ENCODE assay signal across 14 mouse cellular contexts in the genomic region with DNA sequence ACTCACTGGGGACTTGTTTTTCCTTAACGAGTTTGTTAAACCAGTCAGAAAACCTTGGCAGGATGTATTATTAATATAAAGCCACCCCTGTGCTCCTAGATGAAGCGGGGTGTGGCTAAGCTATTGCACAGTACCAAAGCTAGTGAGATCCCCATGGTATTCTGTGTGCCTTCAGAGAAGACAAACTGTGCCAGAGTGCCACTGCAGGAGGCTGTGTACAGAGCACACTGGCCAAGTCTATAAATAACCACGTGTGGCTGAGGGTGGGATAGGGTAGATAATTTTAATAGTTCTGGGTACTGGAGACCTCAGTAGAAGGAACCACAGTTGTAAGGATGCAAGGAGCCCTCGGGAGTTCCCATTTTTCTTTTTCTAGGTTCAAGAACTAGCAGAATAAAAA. TPM values are rescaled to one million over a fixed set of nuclear protein-coding genes. Genes with fewer than 3 reads are reported as not detected.
DNase-seq lines count a peak whose midpoint lies in the region; ATAC-seq and TF ChIP-seq lines count a peak whose summit lies in the region.
"Had no signal": no experiment of that assay in that cellular context is flagged by ENCODE, and none has a peak within 500 bp of the region (broad histone marks: within the 10 kb centered on the region; RNA-seq: fewer than 3 reads in every experiment).

No protein-coding gene starts in this region.

- TF ChIP-seq POLR2A in limb, embryonic 14.5 days (IDR thresholded peaks at IDR 0.05; ENCODE audit: borderline replicate concordance, extremely low read depth, insufficient read depth, insufficient read length) = no peak

- WGBS in heart, embryonic 12.5 days = 60% methylated on average over 4 of the region's 4 CpGs
- WGBS in lung, embryonic 16.5 days = 64% methylated on average over 4 of the region's 4 CpGs
- 47% methylated on average over 4 of the region's 4 CpGs for WGBS in limb, embryonic 14.5 days
- WGBS in forebrain, embryonic 14.5 days = 47% methylated on average over 4 of the region's 4 CpGs

- no peaks in the 10 kb centered on the region for H3K9me3 ChIP-seq in heart, embryonic 12.5 days (replicated peaks)
- no peaks in the 10 kb centered on the region for H3K9me3 ChIP-seq in lung, embryonic 16.5 days (ENCODE audit: control insufficient read depth, low read length)
- no peaks in the 10 kb centered on the region for H3K9me3 ChIP-seq in limb, embryonic 14.5 days (ENCODE audit: control insufficient read depth, low read length)
- H3K9me3 ChIP-seq in forebrain, embryonic 14.5 days (replicated peaks; ENCODE audit: control insufficient read depth, low read length) = no peaks in the 10 kb centered on the region
- H3K9me3 ChIP-seq: embryonic facial prominence, embryonic 12.5 days; forebrain, embryonic 15.5 days had no signal

- H3K4me2 ChIP-seq in heart, embryonic 12.5 days = no peak overlapping the region
- no peak overlapping the region for H3K4me2 ChIP-seq in lung, embryonic 16.5 days (ENCODE audit: low read depth, low read length)
- H3K4me2 ChIP-seq in limb, embryonic 14.5 days (replicated peaks; ENCODE audit: low read depth, low read length, severe bottlenecking) = no peak overlapping the region
- H3K4me2 ChIP-seq in forebrain, embryonic 14.5 days (ENCODE audit: low read length) = no peak overlapping the region
- H3K4me2 ChIP-seq: embryonic facial prominence, embryonic 12.5 days; forebrain, embryonic 15.5 days had no signal

- no peak overlapping the region for H3K27ac ChIP-seq in heart, embryonic 12.5 days (ENCODE audit: poor library complexity, severe bottlenecking)
- no peak overlapping the region for H3K27ac ChIP-seq in lung, embryonic 16.5 days (ENCODE audit: low read length)
- no peak overlapping the region for H3K27ac ChIP-seq in limb, embryonic 14.5 days (replicated peaks; ENCODE audit: low read depth, low read length)
- no peak overlapping the region for H3K27ac ChIP-seq in forebrain, embryonic 14.5 days (ENCODE audit: low read depth, low read length)
- H3K27ac ChIP-seq: embryonic facial prominence, embryonic 12.5 days; forebrain, embryonic 15.5 days had no signal

- DNase-seq in heart, adult 11 months = peak; percentile 93
- no peak for DNase-seq in lung, postnatal 36 days
- peak; percentile 17 to 20 for DNase-seq in heart, adult 9 months (ENCODE audit: low spot score in 2 of 2)
- DNase-seq in limb, embryonic 14.5 days (ENCODE audit: low spot score) = peak; percentile 83
- DNase-seq in forebrain, embryonic 14.5 days (ENCODE audit: low spot score) = no peak
- DNase-seq: cerebellum, adult 18-20 months; kidney, adult 11 months; lung, postnatal 4 days; retina, postnatal 1 day had no signal

- H3K9ac ChIP-seq in heart, embryonic 12.5 days = no peak overlapping the region
- no peak overlapping the region for H3K9ac ChIP-seq in lung, embryonic 16.5 days (ENCODE audit: low read length)
- H3K9ac ChIP-seq in limb, embryonic 14.5 days (ENCODE audit: low read depth, low read length, severe bottlenecking) = no peak overlapping the region
- H3K9ac ChIP-seq in forebrain, embryonic 14.5 days (ENCODE audit: low read length) = no peak overlapping the region
- H3K9ac ChIP-seq: embryonic facial prominence, embryonic 12.5 days; forebrain, embryonic 15.5 days had no signal

- H3K27me3 ChIP-seq in heart, embryonic 12.5 days (replicated peaks) = no peaks in the 10 kb centered on the region
- no peaks in the 10 kb centered on the region for H3K27me3 ChIP-seq in lung, embryonic 16.5 days (ENCODE audit: control insufficient read depth, insufficient read depth, low read depth, low read length)
- H3K27me3 ChIP-seq in limb, embryonic 14.5 days (ENCODE audit: control insufficient read depth, insufficient read depth, low read length) = no peaks in the 10 kb centered on the region
- H3K27me3 ChIP-seq in forebrain, embryonic 14.5 days (replicated peaks; ENCODE audit: control insufficient read depth, insufficient read depth, low read length) = no peaks in the 10 kb centered on the region
- H3K27me3 ChIP-seq: embryonic facial prominence, embryonic 12.5 days; forebrain, embryonic 15.5 days had no signal

- no peak overlapping the region for H3K4me3 ChIP-seq in heart, embryonic 12.5 days
- no peak overlapping the region for H3K4me3 ChIP-seq in lung, embryonic 16.5 days (ENCODE audit: low read length)
- no peak overlapping the region for H3K4me3 ChIP-seq in limb, embryonic 14.5 days (replicated peaks; ENCODE audit: low read length)
- H3K4me3 ChIP-seq in forebrain, embryonic 14.5 days (ENCODE audit: low read depth, low read length) = no peak overlapping the region
- H3K4me3 ChIP-seq: embryonic facial prominence, embryonic 12.5 days; forebrain, embryonic 15.5 days had no signal

- H3K4me1 ChIP-seq in heart, embryonic 12.5 days (replicated peaks) = peaks cover 12% of the 10 kb centered on the region
- peaks cover 3% of the 10 kb centered on the region; the same call in 1 of the 2 replicates for H3K4me1 ChIP-seq in lung, embryonic 16.5 days (replicated peaks; ENCODE audit: control insufficient read depth, insufficient read depth, low read length)
- H3K4me1 ChIP-seq in limb, embryonic 14.5 days (ENCODE audit: control insufficient read depth, insufficient read depth, low read length) = peaks cover 8% of the 10 kb centered on the region; the same call in 1 of the 2 replicates
- no peaks in the 10 kb centered on the region for H3K4me1 ChIP-seq in forebrain, embryonic 14.5 days (ENCODE audit: control insufficient read depth, insufficient read depth, low read length)
- H3K4me1 ChIP-seq: embryonic facial prominence, embryonic 12.5 days; forebrain, embryonic 15.5 days had no signal

- no peak for ATAC-seq in heart, embryonic 12.5 days (ENCODE audit: insufficient number of reproducible peaks, low FRiP score)
- ATAC-seq in lung, embryonic 16.5 days (ENCODE audit: low read depth) = 0 out of 2 replicates have a peak, but pooled peaks have one; percentile 20
- peak; percentile 77 for ATAC-seq in limb, embryonic 14.5 days (ENCODE audit: low FRiP score, low read depth)
- no peak for ATAC-seq in CD4-positive, CD25-positive, alpha-beta regulatory T cell, adult 4 months
- no peak for ATAC-seq in forebrain, embryonic 14.5 days
- ATAC-seq: forebrain, embryonic 15.5 days had no signal

- H3K36me3 ChIP-seq in heart, embryonic 12.5 days = no peaks in the 10 kb centered on the region
- H3K36me3 ChIP-seq in lung, embryonic 16.5 days (ENCODE audit: control insufficient read depth, insufficient read depth, low read length) = no peaks in the 10 kb centered on the region
- H3K36me3 ChIP-seq in limb, embryonic 14.5 days (ENCODE audit: control insufficient read depth, insufficient read depth, low read length) = no peaks in the 10 kb centered on the region
- H3K36me3 ChIP-seq in forebrain, embryonic 14.5 days (ENCODE audit: control insufficient read depth, insufficient read depth, low read length) = no peaks in the 10 kb centered on the region
- H3K36me3 ChIP-seq: embryonic facial prominence, embryonic 12.5 days; forebrain, embryonic 15.5 days had no signal

RNA-seq across cellular contexts. Expression of a gene that starts 54.7 kb away (rescaled TPM):
- 61.0 and 66.6 TPM in 2 replicates for polyA plus RNA-seq in heart, embryonic 12.5 days (2016; fragmentation: Nextera tagmentation; extraction: Ambion mirVana)
- polyA plus RNA-seq in lung, embryonic 16.5 days (2015; fragmentation: Nextera tagmentation; extraction: Ambion mirVana) = 65.2 and 70.6 TPM in 2 replicates
- 112 and 155 TPM in 2 replicates for polyA plus RNA-seq in limb, embryonic 14.5 days (2012; rRNA removed)
- polyA plus RNA-seq in limb, embryonic 14.5 days (2014; fragmentation: Nextera tagmentation; extraction: Ambion mirVana) = 81.1 and 88.5 TPM in 2 replicates
- polyA plus RNA-seq in CD4-positive, CD25-positive, alpha-beta regulatory T cell, adult 4 months (2017; shearing (Covaris generic)) = 100 to 1,000 TPM in 1 of 2 experiments, 10 to 100 TPM in 1; 84.7 to 111 TPM
- 64.6 and 74.8 TPM in 2 replicates for polyA plus RNA-seq in forebrain, embryonic 14.5 days (2014; fragmentation: Nextera tagmentation; extraction: Ambion mirVana)

Comparison
In these comparisons a context has a peak if more than half of its experiments do, and no peak if none do; other contexts are left out.
1. DNase-seq: peak in heart, adult 11 months (single experiment), heart, adult 9 months (2 of 2) and limb, embryonic 14.5 days (single experiment); none in lung, postnatal 36 days (single experiment) and forebrain, embryonic 14.5 days (single experiment).
2. ATAC-seq: peak in lung, embryonic 16.5 days (single experiment) and limb, embryonic 14.5 days (single experiment); none in heart, embryonic 12.5 days (single experiment), CD4-positive, CD25-positive, alpha-beta regulatory T cell, adult 4 months (single experiment) and forebrain, embryonic 14.5 days (single experiment).